Mouse (Mus musculus) hindbrain, embryonic 16.5 days (tissue): ENCODE data around the gene Dclre1a. TPM values are rescaled to one million over a fixed set of nuclear protein-coding genes. Genes with fewer than 3 reads are reported as not detected.
"Not testable (repeated sequence)": the region's sequence is repeated elsewhere in the genome, so short reads cannot be mapped to it uniquely, and the experiment has no call there.

ENCODE experiments used
- ATAC-seq: fragments of 200-750 bp; cut with Nextera tagmentation; 2 replicates; pipeline ENCODE4 v1.8.0; 2017; ENCODE audit warnings: moderate TSS enrichment, moderate library complexity
- H3K27ac ChIP-seq: fragments of 300-500 bp; sonication (generic); 2 replicates; pipeline ENCODE4 v1.5.1; 2014; ENCODE audit warnings: low read depth, mild to moderate bottlenecking, control low read depth, low read length, moderate library complexity
- H3K27me3 ChIP-seq: fragments of 300-500 bp; sonication (generic); replicated peaks from 2 replicates; pipeline ENCODE4 v1.6.1; 2014; ENCODE audit warnings: low read length; ENCODE audit not compliant: control insufficient read depth, insufficient read depth
- H3K36me3 ChIP-seq: fragments of 300-500 bp; sonication (generic); 2 replicates; pipeline ENCODE4 v1.6.1; 2014; ENCODE audit warnings: mild to moderate bottlenecking, low read length, moderate library complexity, mixed read lengths; ENCODE audit not compliant: control insufficient read depth, insufficient read depth
- H3K4me1 ChIP-seq: fragments of 300-500 bp; sonication (generic); 2 replicates; pipeline ENCODE4 v1.6.1; 2014; ENCODE audit warnings: low read depth, low read length; ENCODE audit not compliant: control insufficient read depth, insufficient read depth
- H3K4me2 ChIP-seq: fragments of 300-500 bp; sonication (generic); 2 replicates; pipeline ENCODE4 v1.6.1; 2014; ENCODE audit warnings: mild to moderate bottlenecking, low read length, control low read depth, moderate library complexity
- H3K4me3 ChIP-seq: fragments of 300-500 bp; sonication (generic); 2 replicates; pipeline ENCODE4 v1.5.1; 2014; ENCODE audit warnings: mild to moderate bottlenecking, low read length, control low read depth, moderate library complexity
- H3K9ac ChIP-seq: fragments of 300-500 bp; sonication (generic); 2 replicates; pipeline ENCODE4 v1.6.1; 2014; ENCODE audit warnings: low read depth, mild to moderate bottlenecking, control low read depth, low read length, moderate library complexity
- H3K9me3 ChIP-seq: fragments of 300-500 bp; sonication (generic); 2 replicates; pipeline ENCODE4 v1.6.1; 2014; ENCODE audit warnings: mild to moderate bottlenecking, low read length, moderate library complexity; ENCODE audit not compliant: control insufficient read depth
- WGBS: fragments of 180-500 bp; shearing (Covaris S2); extraction: QIAGEN DNeasy Blood & Tissue Kit; methylation state at CpG from one replicate; pipeline ENCODE4 v1.1.7; 2014; 5-methylcytosine and 5-hydroxymethylcytosine counted together
- polyA plus RNA-seq: library from polyadenylated mRNA; unstranded; fragments of >200 nt; fragmentation: Nextera tagmentation; extraction: Ambion mirVana; gene quantifications from 2 replicates; pipeline ENCODE4 v1.2.1, GENCODE M21; 2015

Dclre1a gene
- polyA plus RNA-seq, 1 experiment from 2014 or later, result 8.5 TPM

DNA sequence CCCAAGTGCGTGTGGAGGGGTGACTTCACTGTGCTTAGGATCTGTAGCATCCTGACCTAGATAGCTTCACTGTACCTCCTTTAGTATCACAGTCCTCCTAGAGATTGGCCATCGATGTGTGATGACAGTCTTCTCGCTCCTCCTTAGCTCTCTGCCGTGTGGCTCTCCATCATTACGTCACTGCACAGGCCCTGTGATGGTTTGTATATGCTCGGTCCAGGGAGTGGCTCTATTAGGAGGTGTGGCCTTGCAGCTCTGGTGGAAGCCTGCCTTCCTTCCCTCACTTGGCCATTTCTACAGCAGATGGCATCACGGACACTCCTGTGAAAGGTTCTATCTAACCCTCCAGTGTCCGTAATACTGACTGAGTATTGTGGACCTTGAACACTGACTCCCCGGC is 12.3 kb downstream of the Dclre1a start:
- no peak for ATAC-seq
- Histone ChIP-seq H3K27me3 (no peaks in the 10 kb centered on the region), H3K4me2 (no peak overlapping the region), H3K36me3 (no peaks in the 10 kb centered on the region; the same call in 1 of the 2 replicates), H3K9ac (no peak overlapping the region), H3K4me1 (no peaks in the 10 kb centered on the region), H3K4me3 (no peak overlapping the region), H3K9me3 (no peaks in the 10 kb centered on the region), H3K27ac (no peak overlapping the region)
- WGBS, result 91% methylated on average over 9 of the region's 9 CpGs

DNA sequence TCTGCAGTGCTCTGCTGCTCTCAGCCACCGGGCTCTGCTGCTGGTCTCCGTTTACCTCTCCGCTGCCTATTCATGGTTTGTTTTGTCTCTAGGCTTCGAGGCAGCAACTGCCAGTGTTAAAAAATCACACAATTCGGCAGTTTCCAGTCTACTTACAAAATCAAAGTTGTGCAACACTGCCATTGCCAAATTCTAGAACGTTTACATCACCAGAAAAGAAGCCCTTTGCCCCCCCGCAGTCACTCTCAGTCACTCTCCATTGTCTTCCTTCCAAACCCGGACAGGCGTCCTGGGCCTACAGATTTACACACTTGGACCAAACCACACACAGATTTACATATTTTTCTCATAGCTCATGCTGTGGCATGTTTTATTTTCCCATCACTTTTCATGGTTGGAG is 13.0 kb downstream of the Dclre1a start:
- Histone ChIP-seq H3K36me3 (no peaks in the 10 kb centered on the region; the same call in 1 of the 2 replicates), H3K4me3 (no peak overlapping the region), H3K27me3 (no peaks in the 10 kb centered on the region), H3K27ac (no peak overlapping the region), H3K4me1 (no peaks in the 10 kb centered on the region), H3K9me3 (no peaks in the 10 kb centered on the region), H3K9ac (no peak overlapping the region), H3K4me2 (no peak overlapping the region)
- no peak for ATAC-seq
- WGBS, result 62% methylated on average over 9 of the region's 9 CpGs

DNA sequence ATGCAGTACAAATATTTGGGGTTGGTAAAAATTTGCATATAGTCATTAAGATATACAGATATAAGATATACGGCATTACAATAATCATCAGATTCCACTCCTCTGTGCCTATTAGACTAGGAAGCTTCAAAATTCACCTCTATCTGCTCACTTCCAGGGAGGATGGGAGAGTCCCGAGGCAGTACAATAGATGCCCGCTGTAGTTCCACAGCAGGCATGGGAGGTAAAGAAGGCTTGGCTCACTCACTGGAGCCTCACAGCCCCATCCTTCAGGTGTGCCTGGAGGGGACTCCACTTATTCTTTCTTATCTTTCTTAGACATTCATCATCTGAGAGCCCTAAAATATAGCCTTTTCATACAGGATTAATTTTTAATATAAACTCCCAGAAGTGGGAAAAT is 13.7 kb downstream of the Dclre1a start:
- Histone ChIP-seq H3K36me3 (no peaks in the 10 kb centered on the region; the same call in 1 of the 2 replicates), H3K9me3 (no peaks in the 10 kb centered on the region), H3K4me1 (no peaks in the 10 kb centered on the region), H3K4me2 (no peak overlapping the region), H3K9ac (no peak overlapping the region), H3K4me3 (no peak overlapping the region), H3K27me3 (no peaks in the 10 kb centered on the region), H3K27ac (no peak overlapping the region)
- WGBS, result 79% methylated on average over 3 of the region's 3 CpGs
- ATAC-seq, result no peak

DNA sequence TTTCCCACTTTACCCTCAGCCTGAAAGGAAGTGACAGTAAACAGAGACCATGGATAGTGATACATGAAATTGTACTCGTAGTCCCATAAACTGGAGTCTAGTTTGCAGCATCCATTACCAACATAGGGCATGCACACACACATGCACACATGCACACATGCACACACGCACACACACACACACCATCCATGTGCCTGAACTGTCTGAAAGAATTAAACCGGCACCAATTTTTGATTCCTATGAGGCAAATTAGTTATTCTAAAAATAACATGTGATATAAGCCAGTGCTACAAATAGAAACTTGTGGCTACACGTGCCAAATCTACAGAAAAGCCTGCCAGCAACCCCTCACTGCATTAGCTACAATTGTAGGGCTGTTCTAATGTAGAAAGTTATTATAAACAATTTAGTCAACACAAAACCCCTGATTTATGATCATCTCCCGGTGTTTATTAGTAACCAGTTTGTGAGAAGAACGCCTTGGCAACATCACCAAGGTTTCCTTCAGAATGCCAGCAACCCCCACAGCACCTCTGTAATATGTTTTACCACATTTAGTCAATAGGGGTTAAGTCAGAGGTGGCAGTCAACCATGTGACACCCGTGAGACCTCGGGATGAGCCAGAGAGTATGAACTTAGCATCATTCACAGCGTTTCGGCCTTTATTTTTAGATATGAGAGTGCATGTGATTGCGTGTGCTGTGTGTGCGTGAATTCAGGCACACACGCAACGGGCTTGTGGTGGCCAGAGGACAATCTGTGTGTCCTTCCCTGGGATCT is 14.5 kb downstream of the Dclre1a start:
- no peaks in the 10 kb centered on the region for H3K4me1 ChIP-seq
- no peak overlapping the region for H3K4me2 ChIP-seq
- no peak for ATAC-seq
- no peaks in the 10 kb centered on the region for H3K27me3 ChIP-seq
- WGBS, result 87% methylated on average over 14 of the region's 14 CpGs
- no peaks in the 10 kb centered on the region for H3K9me3 ChIP-seq
- no peak overlapping the region for H3K4me3 ChIP-seq
- H3K36me3 ChIP-seq, result no peaks in the 10 kb centered on the region
- no peak overlapping the region for H3K27ac ChIP-seq
- no peak overlapping the region for H3K9ac ChIP-seq

DNA sequence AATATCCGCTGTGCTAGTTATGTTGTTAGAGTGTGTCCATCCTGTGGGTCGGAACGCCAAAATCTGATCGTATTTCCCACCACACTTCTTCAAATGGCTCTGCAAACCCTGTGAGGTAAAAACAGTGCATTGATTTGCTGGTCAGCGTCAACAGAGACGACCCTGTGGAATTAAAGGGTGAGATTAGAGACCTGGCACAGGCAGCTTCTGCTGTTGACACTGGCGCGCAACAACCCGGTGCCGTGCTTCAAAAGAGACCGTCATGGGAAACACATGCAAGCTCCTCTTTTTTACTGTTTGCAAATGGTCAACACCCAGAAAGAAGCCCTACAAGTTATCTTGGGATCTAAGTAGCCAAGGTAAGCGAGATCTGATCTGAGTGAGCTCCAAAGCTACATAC is 16.8 kb downstream of the Dclre1a start:
- no peak overlapping the region for H3K27ac ChIP-seq
- no peaks in the 10 kb centered on the region for H3K36me3 ChIP-seq
- H3K27me3 ChIP-seq, result no peaks in the 10 kb centered on the region
- no peak for ATAC-seq
- H3K4me3 ChIP-seq, result no peak overlapping the region
- H3K9ac ChIP-seq, result no peak overlapping the region
- no peaks in the 10 kb centered on the region for H3K9me3 ChIP-seq
- 95% methylated on average over 12 of the region's 12 CpGs for WGBS
- no peak overlapping the region for H3K4me2 ChIP-seq
- no peaks in the 10 kb centered on the region for H3K4me1 ChIP-seq

DNA sequence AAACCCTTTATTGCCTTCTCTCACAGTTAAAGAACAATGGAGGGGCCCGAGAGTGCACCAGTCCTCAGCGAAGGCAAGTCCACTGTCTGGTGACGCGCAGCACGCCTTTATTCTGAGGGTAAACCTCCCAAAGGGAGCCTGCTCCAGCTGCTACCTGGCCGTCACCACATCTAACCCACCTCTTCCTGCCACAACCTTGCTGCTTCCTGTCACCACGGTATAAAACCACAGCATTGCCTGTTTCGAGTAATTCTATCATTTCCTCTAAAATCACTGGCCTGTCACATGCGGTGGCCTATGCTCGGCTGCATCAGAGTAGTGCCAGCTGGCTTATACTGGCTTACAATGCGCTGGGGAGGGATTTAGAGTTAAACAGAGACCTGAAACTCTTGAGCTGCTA is 17.5 kb downstream of the Dclre1a start:
- not testable (repeated sequence) for H3K9ac ChIP-seq, H3K36me3 ChIP-seq, H3K9me3 ChIP-seq, H3K27me3 ChIP-seq, H3K4me1 ChIP-seq, H3K4me3 ChIP-seq, ATAC-seq, H3K4me2 ChIP-seq, H3K27ac ChIP-seq
- no CpG with 5 or more reads among the region's 11 CpGs for WGBS

DNA sequence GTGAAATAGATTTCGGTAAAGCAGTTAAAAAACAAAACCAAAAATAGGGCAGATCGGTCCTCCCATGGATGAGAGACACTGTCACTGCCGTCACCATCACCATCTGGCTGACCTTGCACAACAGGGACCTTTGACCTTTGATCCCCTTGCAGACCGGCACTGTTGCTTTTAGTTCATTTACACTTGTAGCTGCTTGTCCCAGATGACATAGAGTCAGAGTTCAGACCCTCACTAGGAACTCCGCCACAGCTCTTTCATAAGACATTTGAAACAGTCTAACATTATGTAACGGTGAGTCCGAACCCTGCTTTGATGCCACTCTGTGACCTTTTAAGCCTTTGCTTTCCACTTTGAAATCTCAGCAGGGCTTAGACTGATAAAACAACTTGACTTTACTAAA is 28.6 kb downstream of the Dclre1a start:
- H3K27me3 ChIP-seq, H3K9ac ChIP-seq, H3K27ac ChIP-seq, H3K4me3 ChIP-seq, H3K4me1 ChIP-seq, ATAC-seq, H3K4me2 ChIP-seq, H3K9me3 ChIP-seq, H3K36me3 ChIP-seq: not testable (repeated sequence)
- WGBS, result no CpG with 5 or more reads among the region's 7 CpGs

DNA sequence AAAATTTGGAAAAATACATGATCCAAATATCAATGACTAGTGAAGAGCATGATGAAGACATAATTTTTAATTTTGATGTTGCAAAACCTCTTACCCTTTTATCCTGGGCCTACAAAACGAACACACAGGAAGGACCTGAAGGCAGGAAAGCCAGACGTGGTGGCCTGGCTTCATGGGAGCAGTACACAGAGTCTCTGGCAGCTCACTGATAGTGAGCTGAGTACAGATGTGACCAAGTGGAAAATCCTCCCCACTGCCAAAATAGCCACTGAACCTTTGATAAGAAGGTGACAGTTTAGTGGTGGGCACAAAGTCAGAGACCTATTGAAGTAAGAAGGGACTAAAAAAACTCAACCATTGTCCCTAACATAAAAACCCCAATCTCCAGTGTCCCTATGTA is 34.5 kb downstream of the Dclre1a start:
- ATAC-seq, result not testable (repeated sequence)

DNA sequence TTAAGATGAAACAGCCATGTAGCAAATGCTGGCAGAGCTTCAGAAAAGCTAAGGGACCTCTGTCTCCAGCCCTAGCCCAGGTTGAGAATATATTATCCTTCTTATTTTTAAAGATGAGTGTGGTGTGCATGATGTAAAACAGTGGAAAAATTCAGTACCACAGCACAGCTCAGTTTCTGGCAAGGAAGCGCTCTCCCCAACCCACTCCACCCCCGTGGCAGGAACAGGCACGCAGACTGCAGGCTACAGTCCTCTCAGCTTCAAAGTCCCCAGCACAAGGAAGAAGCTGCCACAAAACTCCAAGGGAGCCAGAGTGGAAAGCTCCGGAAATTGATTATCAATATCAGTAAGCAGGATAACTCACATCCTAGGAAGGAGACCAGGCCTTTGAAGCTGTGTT is 36.8 kb downstream of the Dclre1a start:
- WGBS, result no CpG with 5 or more reads among the region's 4 CpGs
- not testable (repeated sequence) for H3K9ac ChIP-seq, H3K4me1 ChIP-seq, H3K4me3 ChIP-seq, H3K4me2 ChIP-seq, H3K36me3 ChIP-seq, H3K27ac ChIP-seq, H3K27me3 ChIP-seq, ATAC-seq, H3K9me3 ChIP-seq

More for the DNA sequence above, 34.5 kb downstream of the Dclre1a start:
- H3K27ac ChIP-seq, H3K27me3 ChIP-seq, H3K4me2 ChIP-seq, H3K9me3 ChIP-seq, H3K4me1 ChIP-seq, H3K36me3 ChIP-seq, H3K9ac ChIP-seq, H3K4me3 ChIP-seq: not testable (repeated sequence)
- WGBS, result no CpG with 5 or more reads among the region's 2 CpGs
